Mouse (Mus musculus): ENCODE measurements at regions not wholly inside any gene's neighbourhood (a gene's known extent, or its start where the extent isn't known, plus 50 kb on each side); places are given as distances from the start of the nearest gene placed in this dataset.

GRCm38 (mm10) chr12:50709000-50709788, 60.3 kb upstream of the Prkd1 start:
- DNase-seq: no peak

GRCm38 (mm10) chr12:50698613-50699442, 49.9 kb upstream of the Prkd1 start:
- no peak for DNase-seq
